Mouse (Mus musculus): ENCODE results near the gene Amhr2.

- TF ChIP-seq CTCF (conservative IDR thresholded peaks at IDR 0.05; ENCODE audit: low read length), result peak; percentile 69
- TF ChIP-seq NANOG (IDR thresholded peaks at IDR 0.05; ENCODE audit: borderline replicate concordance, low read length), result no peak
- no peak for TF ChIP-seq POU5F1 (IDR thresholded peaks at IDR 0.05; ENCODE audit: borderline replicate concordance, low read length)
Measured at GRCm38 (mm10) chr15:102470183-102470604, 25.0 kb downstream of the Amhr2 start, which contains the start of gene Pcbp2.

All from E14TG2a.4 (cell line).